Mouse (Mus musculus) liver, embryonic 12.5 days (tissue): Measurements from ENCODE around the gene 2410015M20Rik. TPM values are rescaled to one million over a fixed set of nuclear protein-coding genes. Genes with fewer than 3 reads are reported as not detected.
"Not testable (repeated sequence)": the region's sequence is repeated elsewhere in the genome, so short reads cannot be mapped to it uniquely, and the experiment has no call there.

Experiments
- ATAC-seq: fragments of 200-750 bp; cut with Nextera tagmentation; 2 replicates; pipeline ENCODE4 v1.8.0; 2017; ENCODE audit warnings: moderate number of reproducible peaks, mild to moderate bottlenecking, moderate library complexity
- H3K27ac ChIP-seq: fragments of 300-500 bp; sonication (generic); 2 replicates; pipeline ENCODE4 v1.5.1; 2016; ENCODE audit warnings: mild to moderate bottlenecking
- H3K27me3 ChIP-seq: fragments of 300-500 bp; sonication (generic); replicated peaks from 2 replicates; pipeline ENCODE4 v1.6.1; 2016; ENCODE audit warnings: mild to moderate bottlenecking, moderate library complexity
- H3K36me3 ChIP-seq: fragments of 300-500 bp; sonication (generic); 2 replicates; pipeline ENCODE4 v1.6.1; 2016; ENCODE audit warnings: mild to moderate bottlenecking, moderate library complexity
- H3K4me1 ChIP-seq: fragments of 300-500 bp; sonication (generic); 2 replicates; pipeline ENCODE4 v1.6.1; 2016
- H3K4me2 ChIP-seq: fragments of 300-500 bp; sonication (generic); 2 replicates; pipeline ENCODE4 v1.6.1; 2016; ENCODE audit warnings: mild to moderate bottlenecking, moderate library complexity
- H3K4me3 ChIP-seq: fragments of 300-500 bp; sonication (generic); 2 replicates; pipeline ENCODE4 v1.5.1; 2016; ENCODE audit warnings: mild to moderate bottlenecking, moderate library complexity
- H3K9ac ChIP-seq: fragments of 300-500 bp; sonication (generic); 2 replicates; pipeline ENCODE4 v1.6.1; 2016; ENCODE audit warnings: mild to moderate bottlenecking, moderate library complexity
- H3K9me3 ChIP-seq: fragments of 300-500 bp; sonication (generic); replicated peaks from 2 replicates; pipeline ENCODE4 v1.6.1; 2016; ENCODE audit warnings: mild to moderate bottlenecking, moderate library complexity
- WGBS: fragments of 180-500 bp; shearing (Covaris S2); methylation state at CpG from one replicate; pipeline ENCODE4 v1.1.7; 2016; ENCODE audit not compliant: insufficient replicate concordance; 5-methylcytosine and 5-hydroxymethylcytosine counted together
- polyA plus RNA-seq: library from polyadenylated mRNA; unstranded; fragments of >200 nt; fragmentation: Nextera tagmentation; extraction: Ambion mirVana; gene quantifications from 2 replicates; pipeline ENCODE4 v1.2.1, GENCODE M21; 2016

The 2410015M20Rik gene
- polyA plus RNA-seq, result 176 and 179 TPM in 2 replicates

DNA sequence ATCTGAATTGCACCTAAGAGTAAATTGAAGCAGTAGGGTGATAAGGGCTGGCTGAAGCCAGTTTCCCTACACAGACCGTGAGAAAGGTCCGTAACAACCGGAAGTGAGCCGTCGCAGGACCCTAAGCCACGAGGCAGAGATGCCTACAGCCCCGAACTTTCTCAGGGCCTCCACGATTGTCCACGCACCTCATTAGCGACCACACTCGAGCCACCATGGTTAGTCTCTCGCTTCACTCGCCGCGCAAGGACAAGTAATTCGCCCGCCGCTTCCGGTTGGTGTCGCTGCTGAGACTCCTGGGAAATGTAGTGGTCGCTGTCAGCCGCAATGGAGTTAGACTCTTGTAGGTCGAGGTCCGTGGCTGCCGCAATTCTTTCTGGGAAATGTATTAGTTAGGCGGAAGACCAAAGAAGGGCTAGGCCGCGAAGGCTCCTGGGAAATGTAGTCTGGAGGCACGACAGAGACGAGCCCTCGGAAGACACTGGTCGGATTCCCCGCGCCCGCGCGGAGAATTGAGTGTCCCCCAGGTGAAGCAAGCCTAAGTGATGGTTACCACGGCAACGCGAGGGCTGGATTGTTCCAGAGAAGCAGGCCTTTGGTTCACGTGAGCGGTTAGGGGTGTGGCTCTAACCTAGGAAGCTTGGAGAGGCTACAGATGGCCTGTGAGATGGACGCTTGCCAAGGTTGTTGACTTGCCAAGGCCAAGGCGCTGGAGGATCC is at the start of gene 2410015M20Rik:
Gene 2410015M20Rik (minus strand): TSS at position 320 of the 720 bp plus-strand sequence.
- H3K9ac ChIP-seq, result peak within 1 kb of the TSS; percentile 82
- H3K4me2 ChIP-seq, result peak within 1 kb of the TSS; percentile 88
- ATAC-seq, result peak; percentile 84
- peaks cover 59% of the 10 kb centered on the region for H3K4me1 ChIP-seq
- H3K36me3 ChIP-seq, result peaks cover 47% of the 10 kb centered on the region
- under 1% methylated on average over 44 of the region's 44 CpGs for WGBS
- H3K9me3 ChIP-seq, result no peaks in the 10 kb centered on the region
- peak within 1 kb of the TSS; percentile 73 for H3K4me3 ChIP-seq
- no peaks in the 10 kb centered on the region for H3K27me3 ChIP-seq
- H3K27ac ChIP-seq, result peak within 1 kb of the TSS; percentile 83

DNA sequence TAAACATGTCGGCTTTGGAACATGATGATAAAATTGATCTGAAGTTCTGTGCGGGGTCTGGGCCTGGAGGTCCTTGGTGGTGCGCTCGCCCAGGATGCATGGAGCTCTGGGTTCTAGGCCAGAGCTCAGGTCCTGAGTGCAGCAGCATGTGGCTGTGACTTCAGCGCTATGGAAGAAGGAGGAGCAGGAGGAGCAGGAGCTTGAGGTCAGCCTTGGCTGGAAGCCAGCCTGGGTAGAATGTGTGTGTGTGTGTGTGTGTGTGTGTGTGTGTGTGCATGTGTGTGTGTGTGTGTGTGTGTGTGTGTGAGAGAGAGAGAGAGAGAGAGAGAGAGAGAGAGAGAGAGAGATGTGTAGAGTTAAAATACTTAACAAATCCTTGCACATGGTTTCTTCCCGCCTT is 46.6 kb upstream of the 2410015M20Rik start:
- Histone ChIP-seq H3K9me3 (no peaks in the 10 kb centered on the region), H3K36me3 (no peaks in the 10 kb centered on the region), H3K4me1 (peaks cover 6% of the 10 kb centered on the region), H3K4me2 (no peak overlapping the region), H3K27ac (no peak overlapping the region), H3K9ac (no peak overlapping the region), H3K4me3 (no peak overlapping the region), H3K27me3 (peaks cover 40% of the 10 kb centered on the region)
- 70% methylated on average over 6 of the region's 6 CpGs for WGBS
- ATAC-seq, result no peak

DNA sequence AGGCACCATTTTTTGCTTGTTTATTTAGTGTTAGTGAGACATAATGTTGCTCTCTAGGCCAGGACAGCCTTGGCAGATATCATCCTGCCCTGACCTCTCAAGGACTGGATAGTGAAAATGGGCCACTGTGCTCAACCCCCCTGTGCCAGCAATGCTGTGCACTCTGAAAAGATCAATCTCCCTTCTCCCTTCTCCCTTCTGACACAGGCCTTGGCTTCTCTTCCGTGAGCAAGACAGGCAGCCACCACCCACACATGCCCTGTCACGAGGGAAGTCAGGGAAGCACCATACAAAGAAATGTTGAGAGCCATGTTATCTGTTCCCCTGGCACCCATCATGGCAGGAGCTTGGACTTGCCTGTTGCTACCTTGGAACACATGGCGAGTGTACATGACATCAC is 45.7 kb upstream of the 2410015M20Rik start:
- Histone ChIP-seq H3K4me1 (peaks cover 3% of the 10 kb centered on the region), H3K4me2 (no peak overlapping the region), H3K9me3 (no peaks in the 10 kb centered on the region), H3K36me3 (no peaks in the 10 kb centered on the region), H3K4me3 (no peak overlapping the region), H3K27me3 (peaks cover 35% of the 10 kb centered on the region), H3K9ac (no peak overlapping the region), H3K27ac (0 out of 2 replicates have a peak overlapping the region, but pooled peaks have one; percentile 6)
- ATAC-seq, result no peak
- WGBS, result 47% methylated on average over 3 of the region's 3 CpGs

DNA sequence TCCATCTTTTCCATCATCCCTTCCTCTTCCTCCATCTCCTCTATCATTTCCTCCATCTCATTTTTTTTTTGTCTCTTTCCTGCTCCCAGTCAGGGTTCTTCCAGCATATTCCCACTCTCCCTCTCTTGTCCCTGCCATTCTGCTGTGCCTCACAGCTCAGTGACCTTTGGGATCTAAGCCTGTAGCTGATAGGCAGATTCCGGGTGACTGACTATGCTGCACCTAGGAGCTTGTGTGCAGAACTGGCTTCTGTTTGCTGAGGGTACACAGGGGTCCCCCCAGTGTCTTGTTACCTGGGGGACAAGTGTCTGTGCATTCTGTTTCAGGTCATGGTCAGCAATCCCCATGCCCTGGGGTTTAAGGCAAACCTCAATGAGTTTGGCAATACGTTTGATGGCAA is 45.2 kb upstream of the 2410015M20Rik start:
- H3K4me1 ChIP-seq, result peaks cover 3% of the 10 kb centered on the region
- H3K4me3 ChIP-seq, result no peak overlapping the region
- H3K27me3 ChIP-seq, result peaks cover 35% of the 10 kb centered on the region
- no peak overlapping the region for H3K4me2 ChIP-seq
- H3K27ac ChIP-seq, result no peak overlapping the region
- H3K9ac ChIP-seq, result no peak overlapping the region
- ATAC-seq, result no peak
- no peaks in the 10 kb centered on the region for H3K9me3 ChIP-seq
- no peaks in the 10 kb centered on the region for H3K36me3 ChIP-seq
- WGBS, result 50% methylated on average over 2 of the region's 2 CpGs

DNA sequence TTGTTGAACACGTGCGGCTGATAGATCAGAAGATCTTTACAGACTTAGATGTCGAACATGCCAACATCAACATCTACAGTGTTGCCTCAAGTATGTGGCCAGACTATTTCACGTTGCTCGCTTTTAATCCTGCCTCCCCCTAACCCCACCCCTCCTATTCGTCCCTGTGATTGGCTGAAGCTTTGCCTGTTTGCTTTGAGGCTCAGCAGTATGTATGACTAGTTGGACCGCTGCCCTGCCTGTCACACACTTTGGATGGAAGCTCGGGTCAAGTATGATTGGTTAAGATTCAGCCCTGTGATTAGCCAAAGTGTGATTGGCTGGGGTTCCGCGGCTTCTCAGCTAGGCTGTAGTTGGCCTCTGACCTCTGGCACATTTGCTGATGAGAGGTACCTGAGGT is 42.2 kb upstream of the 2410015M20Rik start:
- Histone ChIP-seq H3K36me3 (no peaks in the 10 kb centered on the region), H3K4me1 (peaks cover 9% of the 10 kb centered on the region), H3K4me3 (no peak overlapping the region), H3K27me3 (peaks cover 50% of the 10 kb centered on the region), H3K27ac (no peak overlapping the region), H3K9me3 (no peaks in the 10 kb centered on the region), H3K4me2 (no peak overlapping the region), H3K9ac (no peak overlapping the region)
- peak; percentile 40; the same call in 1 of the 2 replicates for ATAC-seq
- WGBS, result 28% methylated on average over 10 of the region's 10 CpGs

DNA sequence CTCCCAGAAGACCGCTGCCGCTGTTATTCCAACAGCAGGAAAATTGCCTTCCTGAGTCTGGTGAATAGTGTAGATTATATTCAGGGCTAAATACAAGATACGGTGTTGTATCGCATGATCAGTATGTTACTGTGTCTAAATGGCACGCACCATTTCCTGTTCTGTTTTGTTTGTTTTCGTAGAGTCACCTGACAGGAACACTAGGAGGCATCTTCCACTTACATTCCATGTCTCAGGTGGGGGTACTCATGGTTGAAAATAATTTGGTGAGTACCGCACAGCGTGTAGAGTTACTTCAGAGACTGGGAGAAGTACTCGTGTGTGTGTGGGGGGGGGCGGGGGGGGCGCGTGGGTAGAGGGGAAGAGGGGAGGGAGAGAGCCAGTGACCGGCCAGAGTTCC is 38.0 kb upstream of the 2410015M20Rik start:
- Histone ChIP-seq H3K4me1 (peaks cover 5% of the 10 kb centered on the region; the same call in 1 of the 2 replicates), H3K9me3 (no peaks in the 10 kb centered on the region), H3K4me2 (no peak overlapping the region), H3K27ac (no peak overlapping the region), H3K27me3 (peaks cover 33% of the 10 kb centered on the region), H3K4me3 (no peak overlapping the region), H3K9ac (no peak overlapping the region), H3K36me3 (no peaks in the 10 kb centered on the region)
- no peak for ATAC-seq
- 54% methylated on average over 11 of the region's 13 CpGs for WGBS

DNA sequence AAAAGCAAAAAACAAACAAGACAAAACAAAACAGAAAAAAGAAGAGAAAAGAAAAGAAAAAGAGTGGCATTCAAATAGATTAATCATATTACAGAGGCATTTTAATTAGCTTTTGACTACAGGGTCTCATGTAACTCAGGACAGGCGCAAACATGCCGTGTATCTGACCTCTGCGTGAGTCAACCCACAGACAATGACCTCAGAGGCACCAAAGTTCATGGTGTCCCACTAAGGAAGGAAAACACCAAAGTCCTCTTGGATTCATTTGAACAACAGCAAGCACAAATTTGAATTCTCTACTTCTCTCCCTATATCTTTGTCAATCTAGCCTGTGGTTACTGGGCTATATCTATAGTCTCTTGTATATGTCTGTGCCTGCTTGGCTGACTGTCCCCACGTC is 33.7 kb upstream of the 2410015M20Rik start:
- H3K27ac ChIP-seq, result no peak overlapping the region
- WGBS, result 64% methylated on average over 4 of the region's 4 CpGs
- H3K4me2 ChIP-seq, result no peak overlapping the region
- no peak overlapping the region for H3K9ac ChIP-seq
- no peaks in the 10 kb centered on the region for H3K36me3 ChIP-seq
- H3K4me3 ChIP-seq, result no peak overlapping the region
- H3K4me1 ChIP-seq, result peaks cover 5% of the 10 kb centered on the region; the same call in 1 of the 2 replicates
- H3K9me3 ChIP-seq, result no peaks in the 10 kb centered on the region
- H3K27me3 ChIP-seq, result peaks cover 29% of the 10 kb centered on the region
- no peak for ATAC-seq

DNA sequence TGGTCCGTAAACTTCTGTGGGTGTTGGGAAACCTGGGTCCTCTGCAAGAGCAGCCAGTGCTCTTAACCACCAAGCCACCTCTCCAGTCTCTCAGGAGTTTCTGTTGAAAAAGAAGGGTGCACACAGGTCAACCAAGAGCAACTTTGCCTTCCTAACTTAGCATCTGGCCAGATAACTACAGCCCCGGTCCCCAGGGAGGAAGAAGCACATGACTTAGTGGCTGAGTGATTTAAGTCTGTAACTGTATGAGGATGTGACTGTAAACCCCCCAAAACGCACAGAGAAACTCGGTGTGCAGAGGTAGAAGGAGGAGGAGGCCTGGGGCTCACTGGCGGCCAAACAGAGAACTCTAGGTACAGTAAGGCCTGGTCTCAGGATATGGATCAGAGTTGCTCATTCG is 24.5 kb upstream of the 2410015M20Rik start:
- Histone ChIP-seq H3K4me1 (no peaks in the 10 kb centered on the region), H3K9me3 (no peaks in the 10 kb centered on the region), H3K4me3 (no peak overlapping the region), H3K36me3 (no peaks in the 10 kb centered on the region), H3K4me2 (no peak overlapping the region), H3K9ac (no peak overlapping the region), H3K27ac (no peak overlapping the region), H3K27me3 (peaks cover 28% of the 10 kb centered on the region)
- WGBS, result 65% methylated on average over 6 of the region's 6 CpGs
- ATAC-seq, result no peak

DNA sequence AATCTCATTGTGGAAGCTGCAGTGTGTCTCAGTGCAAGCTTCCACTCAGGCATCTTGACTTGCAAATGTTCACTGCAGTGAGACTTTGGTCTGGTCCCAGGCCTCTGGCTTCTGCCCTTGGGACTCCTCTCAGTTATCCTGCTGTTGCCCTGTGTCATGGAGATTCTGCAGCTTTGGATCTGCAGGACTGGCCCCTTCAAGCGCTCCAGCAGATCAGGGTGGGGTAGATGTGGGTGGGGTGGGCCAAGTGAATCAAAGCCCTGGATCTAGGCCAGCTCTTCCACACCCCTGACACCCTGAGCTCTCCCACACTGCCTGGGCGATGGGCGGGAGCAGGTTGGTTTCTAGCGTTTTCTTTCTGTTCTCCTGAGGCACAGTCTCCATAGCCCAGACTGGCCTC is 22.2 kb upstream of the 2410015M20Rik start:
- Histone ChIP-seq H3K27ac (no peak overlapping the region), H3K27me3 (peaks cover 26% of the 10 kb centered on the region), H3K9ac (no peak overlapping the region), H3K9me3 (no peaks in the 10 kb centered on the region), H3K4me3 (no peak overlapping the region), H3K36me3 (no peaks in the 10 kb centered on the region), H3K4me2 (no peak overlapping the region), H3K4me1 (peaks cover 14% of the 10 kb centered on the region)
- whole genome bisulfite sequencing, result 45% methylated on average over 4 of the region's 4 CpGs
- no peak for ATAC-seq

DNA sequence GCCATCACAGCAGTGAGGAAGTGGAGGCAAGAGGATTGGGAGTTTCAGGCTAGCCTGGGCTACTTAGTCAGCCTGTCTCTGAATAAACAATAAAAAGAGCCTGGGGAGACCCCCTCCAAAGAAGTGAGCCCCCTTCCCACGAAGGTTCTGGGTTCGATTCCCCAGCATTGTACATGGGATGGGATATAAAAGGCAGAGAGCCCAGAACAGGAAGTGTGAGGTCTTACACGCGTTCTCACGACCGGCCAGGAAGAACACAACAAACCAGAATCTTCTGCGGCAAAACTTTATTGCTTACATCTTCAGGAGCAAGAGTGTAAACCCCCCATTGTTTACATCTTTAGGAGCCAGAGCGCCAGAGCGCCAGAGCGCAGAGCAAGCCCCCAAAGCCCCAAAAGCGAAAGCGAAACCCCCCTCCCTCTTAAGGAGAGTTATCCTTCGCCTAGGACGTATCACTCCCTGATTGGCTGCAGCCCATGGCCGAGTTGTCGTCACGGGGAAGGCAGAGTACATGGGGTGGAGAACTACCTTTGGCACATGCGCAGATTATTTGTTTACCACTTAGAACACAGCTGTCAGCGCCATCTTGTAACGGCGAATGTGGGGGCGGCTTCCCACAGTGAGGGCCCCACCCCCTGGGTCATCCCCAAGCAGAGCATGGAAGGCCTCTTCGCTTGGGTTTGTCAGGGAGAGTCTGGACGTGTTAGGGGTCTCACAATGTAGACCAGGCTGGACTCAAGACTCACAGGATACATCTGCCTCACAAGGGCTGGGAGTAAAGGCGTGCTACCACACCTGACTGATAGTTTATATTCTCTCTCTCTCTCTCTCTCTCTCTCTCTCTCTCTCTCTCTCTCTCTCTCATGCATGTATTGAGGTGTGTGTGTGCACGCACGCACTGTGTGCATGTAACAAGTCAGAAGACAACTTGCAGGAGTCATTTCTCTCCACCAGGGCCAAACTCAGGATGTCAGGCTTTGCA is 20.5 kb upstream of the 2410015M20Rik start:
- ATAC-seq, H3K36me3 ChIP-seq, H3K4me3 ChIP-seq, H3K27ac ChIP-seq, H3K9ac ChIP-seq, H3K4me2 ChIP-seq, H3K9me3 ChIP-seq: not testable (repeated sequence)
- WGBS, result 81% methylated on average over 27 of the region's 27 CpGs
- peaks cover 24% of the 10 kb centered on the region for H3K27me3 ChIP-seq
- peaks cover 26% of the 10 kb centered on the region for H3K4me1 ChIP-seq

DNA sequence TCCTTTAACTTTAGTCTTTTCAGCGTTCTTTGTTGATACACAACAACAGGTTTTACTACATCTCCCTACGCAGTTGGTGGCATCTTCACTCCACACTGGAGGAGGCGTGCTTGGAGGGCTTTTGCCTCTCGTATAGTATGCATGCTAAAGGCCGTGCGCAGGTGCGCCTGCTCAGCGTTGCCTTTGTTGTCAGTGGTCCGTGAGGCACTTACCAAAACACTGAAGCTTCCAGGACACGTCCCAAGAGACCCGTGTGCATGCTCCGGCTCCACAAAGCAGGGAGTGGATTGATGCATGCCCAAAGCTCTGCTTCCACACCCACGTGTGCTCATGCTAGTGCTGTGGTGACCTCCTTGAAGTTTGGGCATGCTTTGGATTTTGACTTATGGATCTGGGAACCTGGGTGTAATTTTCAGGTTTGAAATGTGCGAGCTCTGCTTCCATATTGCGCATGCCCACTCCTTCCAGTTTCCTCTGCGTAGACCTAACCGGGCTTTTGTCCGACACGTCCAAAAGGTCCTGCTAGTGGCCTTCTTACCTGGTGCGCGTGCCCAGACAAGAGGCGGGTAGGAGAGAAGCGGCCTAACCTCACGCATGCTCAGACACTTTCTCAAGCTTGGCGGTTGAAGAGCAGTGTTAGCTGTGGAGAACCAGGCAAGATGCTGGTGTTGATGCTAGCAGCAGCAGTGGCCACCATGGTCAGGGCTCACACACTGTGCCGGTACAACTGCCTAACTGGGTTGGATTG is 18.1 kb upstream of the 2410015M20Rik start, which contains the start of gene Catsperd:
Gene Catsperd (plus strand): TSS at position 614 of the 748 bp plus-strand sequence.
- no peaks in the 10 kb centered on the region for H3K9me3 ChIP-seq
- peak within 1 kb of the TSS; percentile 99 for H3K4me3 ChIP-seq
- ATAC-seq, result peak; percentile 32
- H3K9ac ChIP-seq, result peak within 1 kb of the TSS; percentile 34; the same call in 1 of the 2 replicates
- peaks cover 27% of the 10 kb centered on the region for H3K36me3 ChIP-seq
- H3K4me1 ChIP-seq, result peaks cover 32% of the 10 kb centered on the region
- peak within 1 kb of the TSS; percentile 94 for H3K4me2 ChIP-seq
- H3K27me3 ChIP-seq, result peaks cover 11% of the 10 kb centered on the region; the same call in 1 of the 2 replicates
- WGBS, result 11% methylated on average over 26 of the region's 26 CpGs
- H3K27ac ChIP-seq, result peak within 1 kb of the TSS; percentile 65
